Mouse (Mus musculus) forebrain, embryonic 14.5 days (tissue): ENCODE measurements around the gene Rnf6. TPM values are rescaled to one million over a fixed set of nuclear protein-coding genes. Genes with fewer than 3 reads are reported as not detected.
A peak's percentile ranks its signal among the peaks of the same experiment; 100 is the strongest.
"Not testable (repeated sequence)": the region's sequence is repeated elsewhere in the genome, so short reads cannot be mapped to it uniquely, and the experiment has no call there.

Experiments
- ATAC-seq: fragments of 200-750 bp; cut with Nextera tagmentation; 2 replicates; pipeline ENCODE4 v1.8.0; 2017; ENCODE audit warnings: mild to moderate bottlenecking, moderate library complexity
- DNase-seq: peaks from one replicate; pipeline ENCODE4 v3.0.0-alpha.2; 2015; ENCODE audit warnings: low spot score
- H3K27ac ChIP-seq: fragments of 300-500 bp; sonication (generic); 2 replicates; pipeline ENCODE4 v1.5.1; 2014; ENCODE audit warnings: low read depth, mild to moderate bottlenecking, control low read depth, low read length, moderate library complexity
- H3K27me3 ChIP-seq: fragments of 300-500 bp; sonication (generic); replicated peaks from 2 replicates; pipeline ENCODE4 v1.6.1; 2014; ENCODE audit warnings: low read length, control low read depth, mixed read lengths; ENCODE audit not compliant: control insufficient read depth, insufficient read depth
- H3K36me3 ChIP-seq: fragments of 300-500 bp; sonication (generic); 2 replicates; pipeline ENCODE4 v1.6.1; 2014; ENCODE audit warnings: low read length, control low read depth; ENCODE audit not compliant: control insufficient read depth, insufficient read depth
- H3K4me1 ChIP-seq: fragments of 300-500 bp; sonication (generic); 2 replicates; pipeline ENCODE4 v1.6.1; 2014; ENCODE audit warnings: antibody characterized with exemption, low read length, control low read depth; ENCODE audit not compliant: control insufficient read depth, insufficient read depth
- H3K4me2 ChIP-seq: fragments of 300-500 bp; sonication (generic); 2 replicates; pipeline ENCODE4 v1.6.1; 2014; ENCODE audit warnings: mild to moderate bottlenecking, control low read depth, low read length
- H3K4me3 ChIP-seq: fragments of 300-500 bp; sonication (generic); 2 replicates; pipeline ENCODE4 v1.5.1; 2014; ENCODE audit warnings: low read depth, low read length, control low read depth
- H3K9ac ChIP-seq: fragments of 300-500 bp; sonication (generic); 2 replicates; pipeline ENCODE4 v1.6.1; 2014; ENCODE audit warnings: mild to moderate bottlenecking, low read length, control low read depth, moderate library complexity
- H3K9me3 ChIP-seq: fragments of 300-500 bp; sonication (generic); replicated peaks from 2 replicates; pipeline ENCODE4 v1.6.1; 2016; ENCODE audit warnings: low read length, control low read depth, mixed read lengths; ENCODE audit not compliant: control insufficient read depth
- WGBS: fragments of 180-500 bp; shearing (Covaris S2); extraction: QIAGEN DNeasy Blood & Tissue Kit; methylation state at CpG from one replicate; pipeline ENCODE4 v1.1.7; 2014; 5-methylcytosine and 5-hydroxymethylcytosine counted together
- polyA plus RNA-seq: library from polyadenylated mRNA; unstranded; fragments of >200 nt; fragmentation: Nextera tagmentation; extraction: Ambion mirVana; gene quantifications from 2 replicates; pipeline ENCODE4 v1.2.1, GENCODE M21; 2014

Rnf6 gene
- polyA plus RNA-seq, 1 experiment from 2014 or later, result 18.9 TPM

DNA sequence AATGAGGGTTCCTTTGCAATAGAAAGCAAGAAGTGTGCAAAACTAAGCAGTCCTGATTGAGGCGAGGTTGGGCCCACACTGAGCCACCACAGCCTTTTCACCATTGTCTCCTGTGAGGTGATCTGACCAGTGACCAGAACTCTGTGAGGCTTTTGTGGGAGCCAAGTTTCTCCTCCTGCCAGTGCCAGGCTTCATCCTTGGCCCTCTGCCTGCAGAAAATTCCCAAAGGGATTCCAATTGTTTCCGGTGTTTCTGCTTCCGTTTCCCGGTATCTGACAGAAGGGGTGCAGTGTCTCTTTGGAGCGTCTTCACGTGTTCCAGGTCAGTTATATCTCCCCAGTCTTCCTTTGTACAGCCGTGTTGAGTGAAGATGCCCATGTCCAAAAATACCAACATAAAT, 32.6 kb downstream of the Rnf6 start:
- Histone ChIP-seq H3K4me2 (no peak overlapping the region), H3K27me3 (no peaks in the 10 kb centered on the region), H3K36me3 (no peaks in the 10 kb centered on the region), H3K9ac (no peak overlapping the region), H3K9me3 (no peaks in the 10 kb centered on the region), H3K4me1 (no peaks in the 10 kb centered on the region), H3K4me3 (no peak overlapping the region), H3K27ac (no peak overlapping the region)
- ATAC-seq (no peak), DNase-seq (no peak)
- WGBS, result 89% methylated on average over 7 of the region's 7 CpGs

- no peak overlapping the region for H3K27ac ChIP-seq
- DNase-seq (no peak), ATAC-seq (no peak)
- H3K36me3 ChIP-seq, result no peaks in the 10 kb centered on the region
- no peaks in the 10 kb centered on the region for H3K27me3 ChIP-seq
- no peak overlapping the region for H3K9ac ChIP-seq
- H3K4me2 ChIP-seq, result no peak overlapping the region
- WGBS, result 81% methylated on average over 1 of the region's 1 CpGs
- H3K4me1 ChIP-seq, result no peaks in the 10 kb centered on the region
- H3K9me3 ChIP-seq, result no peaks in the 10 kb centered on the region
- no peak overlapping the region for H3K4me3 ChIP-seq
These were observed 33.2 kb downstream of the Rnf6 start for GRCm38 (mm10) chr5:146188144-146188543.

DNA sequence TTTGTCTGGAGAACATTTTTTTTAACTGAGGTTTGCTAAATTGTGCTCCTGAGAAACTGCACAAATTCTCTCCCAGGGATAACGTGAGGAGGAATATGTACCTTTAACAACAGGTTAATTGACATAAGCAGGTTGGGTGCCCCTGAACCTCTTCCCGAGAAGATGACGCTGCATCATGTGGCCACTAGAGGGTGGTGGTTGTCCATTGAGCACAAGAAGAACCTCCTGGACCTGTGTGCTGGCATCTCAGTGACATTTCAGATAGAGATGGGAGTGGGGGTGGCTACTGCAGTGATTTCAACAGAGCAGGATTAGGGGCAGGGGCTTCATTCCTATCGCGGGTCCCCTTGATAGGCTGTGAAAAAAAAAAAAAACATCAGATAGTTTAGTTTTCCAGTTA, 33.9 kb downstream of the Rnf6 start:
- peak; percentile 51 for DNase-seq
- WGBS, result 26% methylated on average over 5 of the region's 5 CpGs

DNA sequence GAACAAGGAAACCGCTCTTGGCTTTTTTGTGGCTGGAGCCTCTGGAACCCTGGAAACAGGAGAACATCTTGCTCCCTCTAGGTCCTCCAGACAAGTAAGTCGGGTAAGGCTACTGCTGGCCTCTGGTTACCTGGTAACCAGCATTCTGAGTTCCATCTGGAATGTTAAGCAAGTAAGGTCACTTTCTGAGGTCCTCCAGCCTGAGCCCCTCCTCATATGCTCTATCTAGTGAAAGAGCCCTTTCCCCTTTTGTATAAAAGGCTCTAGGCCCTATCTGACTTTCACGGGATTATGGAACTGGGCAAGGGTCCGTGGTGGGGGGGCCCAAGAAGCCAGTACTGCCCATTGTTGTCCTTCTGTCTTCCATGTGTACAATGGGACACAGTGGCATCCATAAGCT, 36.2 kb downstream of the Rnf6 start, which contains the start of gene 1700001J03Rik:
TSS of gene 1700001J03Rik (minus strand) at position 101 of the 400 bp plus-strand sequence.
- ATAC-seq, result not testable (repeated sequence)

More for the DNA sequence above, 33.9 kb downstream of the Rnf6 start:
- not testable (repeated sequence) for H3K27me3 ChIP-seq, ATAC-seq, H3K4me3 ChIP-seq, H3K4me1 ChIP-seq, H3K4me2 ChIP-seq, H3K36me3 ChIP-seq, H3K27ac ChIP-seq, H3K9ac ChIP-seq, H3K9me3 ChIP-seq

GRCm38 (mm10) chr5:146172744-146173143, 48.6 kb downstream of the Rnf6 start:
- not testable (repeated sequence) for H3K4me3 ChIP-seq, H3K27me3 ChIP-seq, H3K27ac ChIP-seq, DNase-seq, H3K9me3 ChIP-seq, ATAC-seq, H3K4me1 ChIP-seq, H3K4me2 ChIP-seq, H3K9ac ChIP-seq, H3K36me3 ChIP-seq
- 58% methylated on average over 4 of the region's 4 CpGs for WGBS

More for the DNA sequence above, 36.2 kb downstream of the Rnf6 start, which contains the start of gene 1700001J03Rik:
- not testable (repeated sequence) for H3K36me3 ChIP-seq, H3K4me2 ChIP-seq, H3K9me3 ChIP-seq, H3K9ac ChIP-seq, H3K4me1 ChIP-seq, DNase-seq, H3K4me3 ChIP-seq, H3K27ac ChIP-seq, H3K27me3 ChIP-seq
- WGBS, result 87% methylated on average over 4 of the region's 4 CpGs

- H3K4me2 ChIP-seq, H3K9ac ChIP-seq, DNase-seq, H3K4me1 ChIP-seq, H3K27me3 ChIP-seq, H3K9me3 ChIP-seq, ATAC-seq, H3K27ac ChIP-seq, H3K4me3 ChIP-seq, H3K36me3 ChIP-seq: not testable (repeated sequence)
- WGBS, result 82% methylated on average over 2 of the region's 2 CpGs
These were observed 50.7 kb downstream of the Rnf6 start, which contains the start of gene Gm6309 for GRCm38 (mm10) chr5:146170621-146171020. Gene Gm6309, minus strand, starts transcription at chr5:146170721.

- H3K9me3 ChIP-seq, H3K4me2 ChIP-seq, ATAC-seq, H3K27me3 ChIP-seq, H3K27ac ChIP-seq, H3K36me3 ChIP-seq, H3K4me3 ChIP-seq, H3K9ac ChIP-seq, DNase-seq, H3K4me1 ChIP-seq: not testable (repeated sequence)
- 94% methylated on average over 3 of the region's 3 CpGs for WGBS
These were observed 60.9 kb downstream of the Rnf6 start, which contains the start of gene Gm5565 for GRCm38 (mm10) chr5:146160439-146160838. Gene Gm5565, minus strand, starts transcription at chr5:146160539.

Other genes starting within 250 kb of the Rnf6 start
- gene Cyp3a25, start 211.9 kb downstream of the Rnf6 start, polyA plus RNA-seq, result not detected in 2 replicates
- not detected in 2 replicates for gene Cyp3a59, start 142.3 kb downstream of the Rnf6 start, polyA plus RNA-seq
- not detected in 2 replicates for gene Gm5565, start 61.0 kb downstream of the Rnf6 start, polyA plus RNA-seq
- gene Gm6309, start 50.8 kb downstream of the Rnf6 start, polyA plus RNA-seq, result not detected in 2 replicates
- not detected in 2 replicates for gene 1700001J03Rik, start 36.3 kb downstream of the Rnf6 start, polyA plus RNA-seq
- gene Cdk8, start 9.7 kb upstream of the Rnf6 start, polyA plus RNA-seq, result 15.9 and 18.9 TPM in 2 replicates
- gene Wasf3, start 163.4 kb upstream of the Rnf6 start, polyA plus RNA-seq, result 5.3 and 6.1 TPM in 2 replicates